Mouse (Mus musculus): ENCODE results near the gene Rps6kb2. TPM values are rescaled to one million over a fixed set of nuclear protein-coding genes. Genes with fewer than 3 reads are reported as not detected.
A peak's percentile ranks its signal among the peaks of the same experiment; 100 is the strongest.

Rps6kb2 gene
- polyA plus RNA-seq, 1 experiment from 2014 or later, result 59.7 TPM

DNA sequence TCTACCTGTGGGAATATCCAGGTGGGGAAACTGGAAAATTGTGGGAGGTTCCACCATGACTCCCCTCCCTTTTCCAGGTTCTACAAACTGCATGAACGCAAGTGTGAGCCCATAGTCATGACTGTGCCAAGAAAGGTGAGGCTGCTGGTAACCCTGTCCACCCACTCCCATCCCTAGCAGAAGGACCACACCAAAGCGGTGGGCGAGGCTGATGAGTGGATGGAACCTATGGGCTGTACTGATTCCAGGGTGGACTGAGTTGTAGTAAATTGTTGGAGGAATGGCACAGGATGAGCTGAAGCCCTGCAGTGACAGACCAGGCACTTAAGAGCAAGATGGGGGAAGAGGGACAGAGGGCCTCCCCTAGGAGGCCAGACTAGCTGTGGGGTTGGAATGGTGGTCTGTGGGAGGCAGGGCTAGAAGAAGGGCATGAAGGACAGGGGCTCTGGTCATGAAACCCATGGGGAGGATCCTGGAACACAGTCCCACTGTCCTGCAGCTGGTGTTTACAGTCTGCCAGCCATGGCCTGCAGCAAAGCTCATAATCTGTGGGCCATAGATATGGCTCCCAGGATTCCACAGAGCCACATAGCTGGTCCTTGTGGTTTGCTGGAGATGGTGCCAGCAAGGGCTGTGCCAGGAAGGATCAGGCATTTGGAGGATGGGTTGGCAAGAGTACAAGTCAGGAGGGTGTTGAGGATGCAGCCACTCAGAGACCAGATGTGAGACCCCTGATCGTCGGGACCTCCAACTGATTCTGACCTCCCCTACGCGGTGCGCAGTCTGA lies 10.5 kb downstream of the Rps6kb2 start:
- Histone ChIP-seq H3K4me1 (peaks cover 16% of the 10 kb centered on the region), H3K27me3 (no peaks in the 10 kb centered on the region), H3K9me3 (no peaks in the 10 kb centered on the region), H3K36me3 (peaks cover 54% of the 10 kb centered on the region), H3K9ac (no peak overlapping the region), H3K4me3 (no peak overlapping the region), H3K4me2 (replicated peaks) (no peak overlapping the region), H3K27ac (no peak overlapping the region)
- ATAC-seq (ENCODE audit: insufficient number of reproducible peaks, insufficient read depth, low FRiP score, low TSS enrichment), result no peak
- WGBS, result 85% methylated on average over 8 of the region's 8 CpGs

DNA sequence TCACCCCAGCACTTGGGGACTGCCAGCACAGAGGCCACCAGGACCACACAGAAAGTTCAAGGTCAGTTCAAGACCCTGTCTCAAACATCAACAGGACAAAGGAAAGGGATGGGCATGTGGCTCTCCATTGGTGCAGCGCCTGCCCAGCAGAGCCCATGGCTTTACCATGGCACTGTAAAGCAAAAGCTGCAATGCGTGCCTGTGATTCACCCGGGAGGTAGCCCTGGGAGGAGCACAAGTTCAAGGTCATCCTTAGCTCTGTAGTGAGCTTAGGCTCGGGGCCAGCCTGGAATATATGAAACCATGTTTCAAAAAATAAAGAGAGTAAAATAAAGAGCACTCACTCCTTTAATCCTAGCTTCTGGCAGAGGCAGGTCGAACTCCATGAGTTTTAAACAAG lies 11.3 kb downstream of the Rps6kb2 start:
- peaks cover 47% of the 10 kb centered on the region for H3K36me3 ChIP-seq
- ATAC-seq (ENCODE audit: insufficient number of reproducible peaks, insufficient read depth, low FRiP score, low TSS enrichment), result no peak

DNA sequence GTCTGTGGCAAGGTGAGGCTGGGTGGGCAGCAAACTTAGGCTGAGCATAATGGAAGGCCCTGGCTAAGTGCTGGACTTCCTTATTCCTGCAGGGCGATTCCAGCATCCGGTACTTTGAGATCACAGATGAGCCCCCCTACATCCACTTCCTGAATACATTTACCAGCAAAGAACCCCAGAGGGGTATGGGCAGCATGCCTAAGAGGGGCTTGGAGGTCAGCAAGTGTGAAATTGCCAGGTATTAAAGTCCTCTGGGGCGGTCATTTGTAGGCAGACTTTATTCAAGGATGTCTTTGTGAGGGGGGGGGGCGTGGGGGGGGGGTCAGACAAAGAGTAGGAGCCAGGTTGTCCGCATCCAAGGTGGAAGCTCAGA lies 11.7 kb downstream of the Rps6kb2 start:
- 68% methylated on average over 5 of the region's 5 CpGs for WGBS
- no peak for ATAC-seq (ENCODE audit: insufficient number of reproducible peaks, insufficient read depth, low FRiP score, low TSS enrichment)
- peaks cover 17% of the 10 kb centered on the region for H3K4me1 ChIP-seq
- H3K4me2 ChIP-seq (replicated peaks), result no peak overlapping the region
- no peak overlapping the region for H3K4me3 ChIP-seq
- peaks cover 43% of the 10 kb centered on the region for H3K36me3 ChIP-seq
- no peaks in the 10 kb centered on the region for H3K9me3 ChIP-seq
- no peak overlapping the region for H3K27ac ChIP-seq
- H3K9ac ChIP-seq, result no peak overlapping the region
- no peaks in the 10 kb centered on the region for H3K27me3 ChIP-seq

More for the DNA sequence above, 11.3 kb downstream of the Rps6kb2 start:
- H3K27me3 ChIP-seq, result no peaks in the 10 kb centered on the region
- H3K9ac ChIP-seq, result no peak overlapping the region
- H3K4me3 ChIP-seq, result no peak overlapping the region
- 88% methylated on average over 5 of the region's 5 CpGs for WGBS
- H3K4me1 ChIP-seq, result peaks cover 17% of the 10 kb centered on the region
- H3K4me2 ChIP-seq (replicated peaks), result no peak overlapping the region
- H3K27ac ChIP-seq, result no peak overlapping the region
- H3K9me3 ChIP-seq, result no peaks in the 10 kb centered on the region

DNA sequence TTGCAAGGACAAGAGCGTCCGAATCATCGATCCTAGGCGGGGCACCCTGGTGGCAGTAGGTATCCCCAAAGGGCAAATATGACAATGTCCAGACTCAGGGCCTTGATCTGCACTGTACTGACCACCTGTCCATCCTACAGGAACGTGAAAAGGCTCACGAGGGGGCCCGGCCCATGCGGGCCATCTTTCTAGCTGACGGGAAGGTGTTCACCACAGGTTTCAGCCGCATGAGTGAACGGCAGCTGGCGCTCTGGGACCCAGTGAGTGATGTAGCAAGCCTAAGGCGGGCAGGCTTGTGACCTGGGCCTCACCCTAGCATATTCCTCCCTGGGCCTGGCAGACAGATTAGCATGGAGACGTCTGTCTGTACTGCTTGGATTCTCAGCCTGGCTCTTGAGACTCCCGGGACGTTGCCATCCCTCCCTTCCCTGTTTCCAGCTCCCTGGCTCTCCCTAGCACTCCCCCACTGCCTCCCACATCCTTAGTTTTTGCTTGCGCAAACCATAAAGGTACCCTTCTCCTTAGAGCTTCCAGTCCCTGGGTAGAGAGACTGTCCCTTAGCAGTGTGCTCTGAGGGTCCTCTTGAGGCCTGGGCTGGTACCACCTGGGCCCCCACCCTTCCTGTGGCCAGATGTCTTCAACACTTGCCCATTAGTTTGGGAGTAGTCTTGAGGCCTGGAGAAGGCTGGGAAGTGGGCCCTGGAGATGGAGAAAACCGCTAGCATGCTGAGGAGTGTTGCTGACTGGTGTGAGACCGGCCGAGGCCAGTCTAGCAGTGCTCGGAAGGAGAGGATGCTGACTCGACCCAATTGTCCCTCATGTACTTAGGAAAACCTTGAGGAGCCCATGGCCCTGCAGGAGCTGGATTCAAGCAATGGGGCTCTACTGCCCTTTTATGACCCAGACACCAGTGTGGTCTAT lies 12.3 kb downstream of the Rps6kb2 start:
- 88% methylated on average over 22 of the region's 22 CpGs for WGBS

DNA sequence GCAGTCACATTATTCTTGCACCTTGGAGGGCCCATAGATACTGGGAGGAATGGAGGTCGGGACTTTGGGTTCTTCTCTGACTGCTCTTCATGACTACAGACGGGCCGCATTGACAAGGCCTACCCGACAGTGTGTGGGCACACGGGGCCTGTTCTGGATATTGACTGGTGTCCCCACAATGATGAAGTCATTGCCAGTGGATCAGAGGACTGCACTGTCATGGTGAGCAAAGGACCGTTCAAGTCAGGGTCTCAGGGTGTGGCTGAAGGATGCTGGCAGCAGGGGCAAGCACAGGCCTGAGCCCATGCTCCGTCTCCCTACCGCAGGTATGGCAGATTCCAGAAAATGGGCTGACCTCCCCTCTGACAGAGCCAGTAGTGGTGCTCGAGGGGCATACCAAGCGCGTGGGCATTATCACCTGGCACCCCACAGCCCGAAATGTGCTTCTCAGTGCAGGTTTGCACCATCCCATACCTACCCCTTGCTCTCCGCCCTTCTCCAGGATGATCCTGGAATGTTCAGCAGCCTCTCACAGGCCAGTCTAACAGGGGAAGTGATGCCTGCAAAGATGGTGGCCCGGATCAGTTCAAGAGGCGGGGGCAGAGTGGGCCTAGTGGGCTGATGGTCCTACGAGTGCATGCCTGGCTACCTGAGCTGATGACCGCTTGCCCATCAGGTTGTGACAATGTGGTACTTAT lies 13.2 kb downstream of the Rps6kb2 start:
- Histone ChIP-seq H3K4me2 (replicated peaks) (peak overlapping the region; percentile 75; the same call in 1 of the 2 replicates), H3K4me3 (peak overlapping the region; percentile 86), H3K9me3 (0 out of 2 replicates have a peak, but pooled peaks cover 4% of the 10 kb centered on the region), H3K27me3 (no peaks in the 10 kb centered on the region), H3K27ac (no peak overlapping the region), H3K4me1 (peaks cover 17% of the 10 kb centered on the region), H3K36me3 (peaks cover 33% of the 10 kb centered on the region), H3K9ac (0 out of 2 replicates have a peak overlapping the region, but pooled peaks have one; percentile 82)
- no peak for ATAC-seq (ENCODE audit: insufficient number of reproducible peaks, insufficient read depth, low FRiP score, low TSS enrichment)
- 93% methylated on average over 17 of the region's 17 CpGs for WGBS

More for the DNA sequence above, 12.3 kb downstream of the Rps6kb2 start:
- no peak for ATAC-seq (ENCODE audit: insufficient number of reproducible peaks, insufficient read depth, low FRiP score, low TSS enrichment)
- Histone ChIP-seq H3K4me3 (no peak overlapping the region), H3K27ac (no peak overlapping the region), H3K9ac (no peak overlapping the region), H3K4me2 (replicated peaks) (no peak overlapping the region), H3K9me3 (0 out of 2 replicates have a peak, but pooled peaks cover under 1% of the 10 kb centered on the region), H3K4me1 (peaks cover 17% of the 10 kb centered on the region), H3K27me3 (no peaks in the 10 kb centered on the region), H3K36me3 (peaks cover 36% of the 10 kb centered on the region)

DNA sequence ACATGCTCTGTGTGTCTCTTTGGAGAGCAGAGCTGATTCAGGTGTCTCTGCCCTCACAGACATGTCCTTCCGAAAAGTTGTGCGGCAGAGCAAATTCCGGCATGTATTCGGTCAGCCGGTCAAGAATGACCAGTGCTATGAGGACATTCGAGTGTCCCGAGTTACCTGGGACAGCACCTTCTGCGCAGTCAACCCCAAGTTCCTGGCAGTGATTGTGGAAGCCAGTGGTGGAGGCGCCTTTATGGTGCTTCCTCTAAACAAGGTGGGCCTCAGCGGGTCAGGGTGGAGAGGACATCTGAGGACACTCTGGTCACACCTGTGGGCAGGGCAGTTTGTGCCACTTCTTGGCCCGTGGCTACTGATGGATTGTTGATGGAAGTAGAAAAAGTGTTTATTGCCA lies 13.9 kb downstream of the Rps6kb2 start:
- H3K4me3 ChIP-seq, result peak overlapping the region; percentile 86
- peaks cover 17% of the 10 kb centered on the region for H3K4me1 ChIP-seq
- ATAC-seq (ENCODE audit: insufficient number of reproducible peaks, insufficient read depth, low FRiP score, low TSS enrichment), result no peak
- H3K36me3 ChIP-seq, result peaks cover 33% of the 10 kb centered on the region
- H3K9ac ChIP-seq, result peak overlapping the region; percentile 82
- peak overlapping the region; percentile 75 for H3K4me2 ChIP-seq (replicated peaks)
- H3K27me3 ChIP-seq, result no peaks in the 10 kb centered on the region
- WGBS, result 90% methylated on average over 11 of the region's 11 CpGs
- no peak overlapping the region for H3K27ac ChIP-seq
- 0 out of 2 replicates have a peak, but pooled peaks cover 4% of the 10 kb centered on the region for H3K9me3 ChIP-seq

DNA sequence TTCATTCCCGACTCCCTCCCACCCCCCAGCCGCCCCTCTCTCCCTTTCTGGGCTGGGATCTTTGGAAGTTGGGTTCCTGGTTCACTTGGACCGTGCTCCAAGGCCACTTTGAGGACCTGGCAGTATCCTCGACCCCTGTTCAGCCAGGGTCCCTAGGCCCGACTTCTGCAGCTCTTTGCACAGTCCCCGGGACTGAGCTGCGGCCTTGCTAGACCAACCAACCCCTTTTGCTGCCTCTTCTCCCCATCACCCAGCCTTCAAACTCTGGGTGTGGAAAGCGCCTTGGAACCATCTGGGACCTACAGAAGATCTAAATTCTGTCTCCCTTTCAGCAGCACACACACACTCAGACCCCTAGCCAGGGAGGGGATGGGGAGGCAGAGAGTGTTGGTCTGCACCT lies 14.3 kb downstream of the Rps6kb2 start:
- peak overlapping the region; percentile 86 for H3K4me3 ChIP-seq
- H3K9me3 ChIP-seq, result 0 out of 2 replicates have a peak, but pooled peaks cover 4% of the 10 kb centered on the region
- H3K27me3 ChIP-seq, result no peaks in the 10 kb centered on the region
- peak overlapping the region; percentile 82 for H3K9ac ChIP-seq
- peaks cover 32% of the 10 kb centered on the region for H3K36me3 ChIP-seq
- peak overlapping the region; percentile 75 for H3K4me2 ChIP-seq (replicated peaks)
- no peak for ATAC-seq (ENCODE audit: insufficient number of reproducible peaks, insufficient read depth, low FRiP score, low TSS enrichment)
- WGBS, result 6% methylated on average over 7 of the region's 8 CpGs
- H3K4me1 ChIP-seq, result peaks cover 17% of the 10 kb centered on the region
- H3K27ac ChIP-seq, result peak overlapping the region; percentile 72

DNA sequence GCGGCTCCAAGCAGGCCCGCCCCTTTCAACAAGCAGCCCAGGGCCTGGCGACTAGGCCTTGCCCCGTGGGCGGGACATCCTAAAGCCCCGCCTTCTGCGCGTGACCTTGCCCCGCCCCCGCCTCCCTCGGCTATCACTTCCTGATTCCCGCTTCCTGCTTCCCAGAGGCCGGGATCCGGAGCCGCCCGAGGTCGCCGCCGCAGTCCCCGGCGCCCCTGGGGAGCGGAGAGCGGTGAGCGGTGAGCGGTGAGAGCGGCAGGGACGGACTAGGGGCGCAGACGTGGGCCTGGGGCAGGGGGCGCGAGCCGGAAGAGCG lies 14.7 kb downstream of the Rps6kb2 start, which contains the start of gene Coro1b:
Coro1b (plus strand) TSS at position 129 of the 316 bp plus-strand sequence.
- 0 out of 2 replicates have a peak, but pooled peaks cover 4% of the 10 kb centered on the region for H3K9me3 ChIP-seq
- H3K27me3 ChIP-seq, result no peaks in the 10 kb centered on the region
- peak within 1 kb of the TSS; percentile 75 for H3K4me2 ChIP-seq (replicated peaks)
- peaks cover 29% of the 10 kb centered on the region for H3K36me3 ChIP-seq
- WGBS, result under 1% methylated on average over 33 of the region's 33 CpGs
- H3K4me3 ChIP-seq, result peak within 1 kb of the TSS; percentile 86
- H3K4me1 ChIP-seq, result peaks cover 17% of the 10 kb centered on the region
- peak; percentile 92; the same call in 1 of the 2 replicates for ATAC-seq (ENCODE audit: insufficient number of reproducible peaks, insufficient read depth, low FRiP score, low TSS enrichment)
- H3K9ac ChIP-seq, result peak within 1 kb of the TSS; percentile 82
- peak within 1 kb of the TSS; percentile 72 for H3K27ac ChIP-seq

DNA sequence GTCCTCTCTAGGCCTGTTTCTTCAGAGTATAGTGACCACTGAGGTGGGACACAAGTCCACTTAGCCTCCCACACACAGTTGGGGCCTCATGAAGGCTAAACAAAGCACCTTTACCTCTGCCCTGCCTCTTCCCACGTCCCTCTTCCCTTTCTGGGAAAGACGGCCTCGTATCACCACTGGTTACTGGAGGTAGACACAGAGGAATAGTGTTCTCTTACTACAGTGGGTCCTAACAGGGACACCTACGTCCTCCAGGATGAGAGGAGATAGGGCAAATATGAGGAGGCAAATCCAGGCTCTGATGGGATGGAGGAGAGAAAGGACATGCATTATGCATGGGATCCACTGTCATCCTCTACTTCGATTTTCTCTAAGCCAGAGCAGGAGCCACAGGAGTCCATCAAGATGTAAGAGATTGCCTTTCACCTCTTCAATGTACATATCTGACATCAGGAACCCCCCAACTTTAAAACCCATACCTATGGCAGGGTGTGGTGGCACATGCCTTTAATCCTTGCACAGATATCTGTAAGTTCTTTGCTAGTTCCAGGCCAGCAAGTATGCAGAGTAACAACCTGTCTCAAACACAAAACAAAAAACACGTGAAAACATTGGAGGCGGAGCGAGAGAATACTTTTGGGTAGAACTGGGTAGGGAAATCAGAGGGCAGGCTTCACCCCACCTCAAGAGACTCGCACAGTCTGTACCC lies 15.2 kb downstream of the Rps6kb2 start:
- ATAC-seq (ENCODE audit: insufficient number of reproducible peaks, insufficient read depth, low FRiP score, low TSS enrichment), result no peak; the same call in 1 of the 2 replicates

DNA sequence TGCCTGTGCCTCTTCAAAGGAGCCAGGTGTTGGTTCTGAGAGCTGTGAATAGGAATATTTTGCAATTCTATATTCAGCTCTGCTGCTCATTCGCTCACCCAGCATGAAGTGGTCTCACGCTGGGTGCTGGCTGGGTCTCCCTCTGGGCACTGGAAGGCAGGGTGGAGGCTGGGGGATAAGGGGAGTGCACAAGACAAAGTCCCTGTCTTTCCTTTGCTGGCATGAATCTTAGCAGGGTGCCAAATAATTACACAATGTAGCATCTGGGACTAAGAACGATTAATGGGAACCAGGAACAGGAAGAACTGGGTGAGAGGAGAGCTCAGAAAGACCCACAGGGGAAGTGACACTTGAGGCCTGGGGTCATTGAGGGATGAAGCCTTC lies 16.1 kb downstream of the Rps6kb2 start:
- no peak overlapping the region for H3K4me2 ChIP-seq (replicated peaks)
- H3K27ac ChIP-seq, result no peak overlapping the region; the same call in 1 of the 2 replicates
- H3K27me3 ChIP-seq, result no peaks in the 10 kb centered on the region
- H3K4me1 ChIP-seq, result peaks cover 17% of the 10 kb centered on the region
- no peak overlapping the region for H3K9ac ChIP-seq
- no peak for ATAC-seq (ENCODE audit: insufficient number of reproducible peaks, insufficient read depth, low FRiP score, low TSS enrichment)
- H3K4me3 ChIP-seq, result no peak overlapping the region
- H3K36me3 ChIP-seq, result peaks cover 22% of the 10 kb centered on the region
- 0 out of 2 replicates have a peak, but pooled peaks cover 4% of the 10 kb centered on the region for H3K9me3 ChIP-seq
- WGBS, result 44% methylated on average over 3 of the region's 3 CpGs

More for the DNA sequence above, 15.2 kb downstream of the Rps6kb2 start:
- Histone ChIP-seq H3K9me3 (0 out of 2 replicates have a peak, but pooled peaks cover 4% of the 10 kb centered on the region), H3K4me3 (peak overlapping the region; percentile 86), H3K27ac (no peak overlapping the region), H3K4me1 (peaks cover 17% of the 10 kb centered on the region), H3K9ac (peak overlapping the region; percentile 82), H3K4me2 (replicated peaks) (peak overlapping the region; percentile 75), H3K27me3 (no peaks in the 10 kb centered on the region), H3K36me3 (peaks cover 23% of the 10 kb centered on the region)
- 36% methylated on average over 9 of the region's 9 CpGs for WGBS
